Mouse (Mus musculus): ENCODE results near the gene Filip1l.

The Filip1l gene

DNA sequence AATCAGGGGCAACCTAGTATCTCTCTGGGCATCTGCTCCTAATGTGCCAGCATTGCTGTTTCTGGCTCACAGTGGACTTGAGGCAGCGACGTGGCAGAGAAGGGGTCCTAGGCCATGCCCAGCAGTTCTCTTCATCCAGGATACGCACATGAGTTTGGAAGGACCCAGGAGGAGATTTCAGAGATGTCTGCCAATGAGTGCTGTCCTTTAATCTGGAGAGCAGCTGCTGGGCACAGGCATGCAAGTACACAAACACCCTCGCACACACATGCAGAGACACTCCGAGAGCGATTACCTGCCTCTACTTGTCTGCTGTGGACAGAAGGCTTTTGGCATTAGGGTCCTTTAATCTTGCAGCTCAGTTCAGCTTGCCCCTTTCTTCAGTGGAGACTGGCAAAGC lies at the start of gene Filip1l:
TSS of gene Filip1l (plus strand) at position 343 of the 400 bp plus-strand sequence.
- no peak for DNase-seq (ENCODE audit: low spot score in 2 of 2)

- DNase-seq (ENCODE audit: low spot score in 2 of 2): no peak
These were observed 49.2 kb upstream of the Filip1l start for GRCm38 (mm10) chr16:57303716-57304115.

DNA sequence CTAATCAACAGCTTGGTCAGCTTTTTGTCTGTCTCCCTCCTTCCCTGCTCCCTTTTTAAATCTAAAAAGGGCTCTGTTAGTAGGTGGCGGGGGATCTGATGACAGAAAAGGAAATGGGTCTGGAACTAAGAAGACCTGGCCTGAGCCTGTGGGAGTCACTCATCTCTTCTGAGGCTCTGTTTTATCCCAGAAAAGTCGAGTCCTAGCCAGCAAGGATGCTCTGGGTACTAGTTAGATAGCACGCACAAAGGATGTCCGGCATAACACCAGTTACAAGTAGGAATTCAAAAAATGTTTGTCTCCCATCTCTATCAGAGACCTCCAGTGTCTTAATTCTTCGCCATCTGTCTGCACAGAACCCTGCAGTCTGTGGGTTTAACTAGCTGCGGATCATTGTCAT lies 47.4 kb upstream of the Filip1l start:
- no peak for DNase-seq (ENCODE audit: low spot score in 2 of 2)

GRCm38 (mm10) chr16:57312130-57312529 lies 40.8 kb upstream of the Filip1l start:
- no peak for DNase-seq (ENCODE audit: low spot score in 2 of 2)

- DNase-seq (ENCODE audit: low spot score in 2 of 2): no peak
These were observed 39.4 kb upstream of the Filip1l start for GRCm38 (mm10) chr16:57313487-57313886.

DNA sequence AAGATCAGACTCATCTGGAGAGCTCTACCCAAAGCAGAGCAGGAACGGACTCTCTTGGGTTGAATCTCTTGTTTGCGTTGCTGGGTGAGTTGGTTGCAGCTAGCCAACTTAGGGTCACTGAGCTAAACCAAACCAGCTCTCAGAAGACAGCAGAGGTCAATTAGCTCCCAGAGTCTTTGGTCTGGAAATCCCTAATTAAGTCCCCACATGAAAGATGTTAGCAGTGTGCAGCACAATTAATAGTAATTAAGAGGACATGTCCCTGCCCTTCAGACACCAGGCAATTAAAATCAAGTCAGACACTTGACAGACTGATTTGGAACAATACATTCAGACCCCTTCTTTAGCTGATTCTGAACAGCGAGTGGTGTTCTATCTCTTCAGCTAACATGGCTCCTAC lies 38.7 kb upstream of the Filip1l start:
- no peak for DNase-seq (ENCODE audit: low spot score in 2 of 2)

GRCm38 (mm10) chr16:57315026-57315425 lies 37.9 kb upstream of the Filip1l start:
- no peak for DNase-seq (ENCODE audit: low spot score in 2 of 2)

- DNase-seq (ENCODE audit: low spot score in 2 of 2): no peak
These were observed 35.8 kb upstream of the Filip1l start for GRCm38 (mm10) chr16:57317127-57317526.

DNA sequence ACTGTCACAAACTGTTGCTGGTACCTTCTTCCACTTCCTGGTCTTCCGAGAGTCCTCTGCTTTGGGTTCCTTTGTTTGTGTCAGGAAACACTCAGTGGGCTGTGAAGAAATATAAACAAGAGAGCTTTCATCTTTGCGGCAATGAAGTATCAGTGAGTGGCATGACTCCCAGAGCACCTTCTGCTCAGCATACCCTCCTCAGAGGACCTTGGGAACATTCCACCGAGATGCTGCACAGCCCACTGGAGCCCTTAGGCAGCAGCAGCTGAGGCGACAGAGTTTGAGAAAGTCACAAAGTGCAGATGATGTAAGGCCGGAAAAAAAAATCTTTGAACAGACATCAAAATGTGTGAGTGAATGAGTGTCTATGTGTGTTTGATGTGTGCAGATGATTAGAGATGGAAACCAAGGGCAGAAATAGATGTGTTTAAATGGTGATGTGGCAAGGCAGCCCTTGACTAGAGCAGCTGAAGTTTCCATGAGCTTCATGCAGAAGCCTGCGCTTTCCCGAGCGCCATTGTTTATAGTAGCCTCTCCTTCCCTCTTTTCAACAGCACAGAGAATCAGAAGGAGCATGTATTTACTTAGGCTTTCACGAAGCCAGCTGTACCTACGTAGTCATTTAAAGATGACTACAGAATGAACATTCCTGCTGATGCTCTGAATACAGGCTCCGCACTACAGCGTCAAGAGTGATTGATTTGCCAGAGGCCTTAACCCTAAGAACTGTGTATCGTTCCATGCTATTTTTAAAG lies 34.8 kb upstream of the Filip1l start:
- DNase-seq (ENCODE audit: low spot score in 2 of 2): no peak

- no peak for DNase-seq (ENCODE audit: low spot score in 2 of 2)
These were observed 34.2 kb upstream of the Filip1l start for GRCm38 (mm10) chr16:57318637-57319125.

- DNase-seq (ENCODE audit: low spot score in 2 of 2): no peak
These were observed 33.4 kb upstream of the Filip1l start for GRCm38 (mm10) chr16:57319284-57320124.

DNA sequence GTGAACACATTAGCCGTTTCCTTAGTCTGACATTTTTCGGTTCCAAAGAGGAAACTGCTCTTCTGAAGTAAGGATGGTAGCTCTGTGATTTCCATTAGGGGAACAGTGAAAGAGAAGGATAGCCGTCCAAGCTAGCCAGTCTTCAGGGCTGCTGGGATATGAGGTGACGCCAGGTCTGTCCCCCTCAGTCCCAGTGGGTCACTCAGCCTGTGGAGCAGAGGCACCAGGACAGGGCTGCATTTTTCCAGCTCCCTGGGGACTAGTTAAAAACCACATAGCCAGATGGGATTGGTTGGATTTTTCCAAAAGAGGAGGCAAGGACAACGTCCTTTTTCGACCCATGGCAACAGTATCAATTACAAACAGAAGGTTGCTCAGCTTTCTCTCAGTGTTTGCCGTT lies 25.9 kb upstream of the Filip1l start:
- DNase-seq (ENCODE audit: low spot score in 2 of 2): no peak

- DNase-seq (ENCODE audit: low spot score in 2 of 2): no peak
These were observed 23.9 kb upstream of the Filip1l start for GRCm38 (mm10) chr16:57329028-57329427.

DNA sequence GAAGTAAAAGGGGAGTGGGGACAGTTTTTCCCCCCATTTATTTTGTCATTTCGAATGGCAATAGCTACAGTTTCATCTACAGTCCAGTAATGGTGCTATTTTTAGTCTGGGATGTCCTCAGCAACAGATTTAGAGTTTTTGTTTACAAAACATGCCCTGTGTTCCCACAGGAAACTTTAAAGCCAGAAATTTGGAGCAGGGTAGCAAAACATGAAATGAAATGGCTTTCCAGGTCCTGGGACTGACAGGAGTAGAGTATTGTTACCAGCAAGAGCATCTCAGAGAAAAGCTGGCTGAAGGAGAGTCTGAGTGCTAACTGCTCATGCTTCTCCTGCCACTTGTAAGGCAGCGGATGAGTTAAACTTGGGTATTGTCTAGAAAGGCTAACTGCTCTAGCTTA lies 22.8 kb upstream of the Filip1l start:
- no peak for DNase-seq (ENCODE audit: low spot score in 2 of 2)

- DNase-seq (ENCODE audit: low spot score in 2 of 2): no peak
These were observed 20.6 kb upstream of the Filip1l start for GRCm38 (mm10) chr16:57332301-57332700.

- no peak for DNase-seq (ENCODE audit: low spot score in 2 of 2)
These were observed 16.0 kb upstream of the Filip1l start for GRCm38 (mm10) chr16:57336770-57337423.

DNA sequence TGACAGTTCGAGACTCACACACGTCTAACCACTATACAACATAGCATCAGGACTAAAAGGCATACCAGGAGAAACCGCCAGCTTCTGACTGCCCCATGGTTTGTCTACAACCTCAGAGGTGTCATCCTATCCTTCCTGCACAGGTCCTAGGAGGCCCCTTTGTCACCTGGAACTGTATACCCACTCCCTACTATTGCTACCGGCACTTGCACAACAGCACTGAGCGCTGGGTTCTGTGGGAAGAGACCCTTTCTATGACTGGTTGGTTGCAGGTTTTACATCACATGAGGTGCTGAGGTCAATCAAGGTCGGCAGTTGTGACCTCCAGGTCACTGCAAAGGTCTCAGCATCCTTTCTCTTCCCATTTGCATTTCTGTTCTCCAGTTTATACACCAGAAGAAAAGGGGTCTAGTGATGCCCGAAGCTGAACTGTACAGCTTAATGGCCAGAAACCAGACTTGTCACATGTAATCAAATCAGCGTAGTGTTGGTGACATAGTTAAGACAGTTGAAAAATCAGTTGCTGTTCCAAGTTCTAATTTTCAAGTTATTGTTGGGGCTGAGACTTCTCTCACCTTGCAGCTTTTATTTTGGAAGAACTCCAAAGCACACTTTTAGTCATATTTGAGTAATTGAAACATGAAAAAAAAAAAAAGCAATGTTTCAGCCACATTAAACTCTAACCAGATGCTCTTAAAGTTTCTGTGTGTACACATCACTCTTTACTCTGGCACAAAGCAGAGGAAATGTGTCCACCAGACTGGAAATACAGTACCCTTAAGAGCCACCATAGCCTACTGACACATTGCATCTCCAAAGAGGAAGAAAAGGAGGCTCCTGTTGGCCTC lies 12.9 kb upstream of the Filip1l start:
- DNase-seq (ENCODE audit: low spot score in 2 of 2): no peak

- peak in 1 of 2 experiments; percentile 6 for DNase-seq (ENCODE audit: low spot score in 2 of 2)
These were observed 12.3 kb upstream of the Filip1l start for GRCm38 (mm10) chr16:57340613-57340898.

GRCm38 (mm10) chr16:57346258-57346657 lies 6.6 kb upstream of the Filip1l start:
- no peak for DNase-seq (ENCODE audit: low spot score in 2 of 2)

DNA sequence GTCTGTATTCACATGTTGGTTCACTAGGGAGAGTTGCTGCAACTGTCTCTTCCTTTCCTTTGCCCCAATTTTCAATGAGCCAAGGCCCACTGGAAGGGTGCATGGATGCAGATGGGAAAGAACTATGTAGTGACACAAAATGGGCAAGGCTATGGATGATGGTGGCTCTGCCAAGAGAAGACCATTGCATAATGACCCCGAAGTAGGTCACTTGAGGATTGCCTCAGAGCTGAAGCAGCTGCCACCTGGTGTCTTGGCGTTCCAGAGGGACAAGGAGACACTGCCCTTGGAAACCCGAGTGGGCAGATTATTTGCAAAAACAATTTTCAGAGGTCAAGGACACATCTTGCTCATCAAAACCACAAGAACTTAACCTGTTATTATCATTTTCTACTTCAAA lies 3.9 kb upstream of the Filip1l start:
- no peak for DNase-seq (ENCODE audit: low spot score in 2 of 2)

DNA sequence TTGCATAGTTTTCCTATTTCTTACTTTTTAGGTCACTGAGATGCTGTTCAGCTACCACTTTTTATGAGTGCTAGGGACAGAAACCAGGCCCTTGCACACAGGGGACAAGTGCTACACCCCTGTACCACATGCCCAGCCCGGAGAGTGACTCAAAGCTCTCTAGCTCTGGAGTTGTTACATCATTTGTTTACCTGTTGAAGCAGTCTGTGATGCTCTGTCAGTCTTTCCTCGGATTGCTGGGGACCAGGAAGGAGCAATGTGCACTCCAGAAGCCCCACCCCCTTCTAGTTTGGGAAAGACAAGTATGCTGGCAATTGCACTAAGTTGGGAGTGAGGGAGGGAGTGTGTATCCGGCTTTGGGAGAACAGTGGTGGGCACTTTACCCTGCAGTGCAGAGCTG lies 3.2 kb upstream of the Filip1l start:
- DNase-seq (ENCODE audit: low spot score in 2 of 2): no peak
